8 mouse cellular contexts compared by ENCODE assay signal in genomic region chr11:121649900-121650299, GRCm38 (mm10). TPM values are rescaled to one million over a fixed set of nuclear protein-coding genes. Genes with fewer than 3 reads are reported as not detected.
DNase-seq lines count a peak whose midpoint lies in the region; ATAC-seq lines count a peak whose summit lies in the region.

No protein-coding gene starts in this region.

- no peak for DNase-seq in frontal cortex, postnatal 25 days (ENCODE audit: low spot score in 2 of 2)
- peak; percentile 53 for DNase-seq in urinary bladder, postnatal 14 days (ENCODE audit: low spot score)
- no peak for DNase-seq in urinary bladder, adult 2 months (ENCODE audit: low spot score)
- peak; percentile 42 for DNase-seq in heart, postnatal 25 days (ENCODE audit: low spot score)
- peak; percentile 60 for DNase-seq in ovary, postnatal 36 days (ENCODE audit: low spot score)
- DNase-seq in thymus, postnatal 36 days = no peak

- peak; percentile 62 for ATAC-seq in frontal cortex, adult (ENCODE audit: low TSS enrichment)
- no peak for ATAC-seq in monocyte, adult 5-6 weeks (replicated peaks; ENCODE audit: insufficient number of reproducible peaks, low FRiP score, low TSS enrichment, poor library complexity, severe bottlenecking)

- intact Hi-C loops in heart, postnatal 25 days (cut with DNase I) = no loop called here

RNA-seq across cellular contexts. Expression of gene B3gntl1, which starts 23.1 kb away (rescaled TPM):
- polyA plus RNA-seq in urinary bladder, adult 2 months (2012; rRNA removed) = 11.2 and 13.1 TPM in 2 replicates
- total RNA-seq in heart, postnatal 25 days (2021) = 1 to 10 TPM; 3.6 to 4.6 TPM
- total RNA-seq in monocyte, adult 5-6 weeks (2017) = 9.2 to 22.9 TPM (median 13.1 TPM) in 3 replicates

RNA-seq across cellular contexts. Expression of gene Metrnl, which starts 51.4 kb away (rescaled TPM):
- 39.0 and 46.7 TPM in 2 replicates for polyA plus RNA-seq in urinary bladder, adult 2 months (2012; rRNA removed)
- total RNA-seq in heart, postnatal 25 days (2021) = 10 to 100 TPM; 21.8 to 22.0 TPM
- total RNA-seq in monocyte, adult 5-6 weeks (2017) = 262 to 469 TPM (median 399 TPM) in 3 replicates

Comparison
In these comparisons a context has a peak if more than half of its experiments do, and no peak if none do; other contexts are left out.
1. DNase-seq: peak in urinary bladder, postnatal 14 days (single experiment), heart, postnatal 25 days (single experiment) and ovary, postnatal 36 days (single experiment); none in frontal cortex, postnatal 25 days (0 of 2), urinary bladder, adult 2 months (single experiment) and thymus, postnatal 36 days (0 of 2).
2. RNA of gene Metrnl, which starts 51.4 kb away (total RNA-seq): 262 to 469 TPM in monocyte, adult 5-6 weeks; 21.8 to 22.0 TPM in heart, postnatal 25 days; every median in the first group is over 10 times any median in the second.